Mouse (Mus musculus): ENCODE data around the gene Fhit. TPM values are rescaled to one million over a fixed set of nuclear protein-coding genes. Genes with fewer than 3 reads are reported as not detected.

The Fhit gene
- polyA plus RNA-seq, 1 experiment from 2014 or later: 12.6 TPM

DNA sequence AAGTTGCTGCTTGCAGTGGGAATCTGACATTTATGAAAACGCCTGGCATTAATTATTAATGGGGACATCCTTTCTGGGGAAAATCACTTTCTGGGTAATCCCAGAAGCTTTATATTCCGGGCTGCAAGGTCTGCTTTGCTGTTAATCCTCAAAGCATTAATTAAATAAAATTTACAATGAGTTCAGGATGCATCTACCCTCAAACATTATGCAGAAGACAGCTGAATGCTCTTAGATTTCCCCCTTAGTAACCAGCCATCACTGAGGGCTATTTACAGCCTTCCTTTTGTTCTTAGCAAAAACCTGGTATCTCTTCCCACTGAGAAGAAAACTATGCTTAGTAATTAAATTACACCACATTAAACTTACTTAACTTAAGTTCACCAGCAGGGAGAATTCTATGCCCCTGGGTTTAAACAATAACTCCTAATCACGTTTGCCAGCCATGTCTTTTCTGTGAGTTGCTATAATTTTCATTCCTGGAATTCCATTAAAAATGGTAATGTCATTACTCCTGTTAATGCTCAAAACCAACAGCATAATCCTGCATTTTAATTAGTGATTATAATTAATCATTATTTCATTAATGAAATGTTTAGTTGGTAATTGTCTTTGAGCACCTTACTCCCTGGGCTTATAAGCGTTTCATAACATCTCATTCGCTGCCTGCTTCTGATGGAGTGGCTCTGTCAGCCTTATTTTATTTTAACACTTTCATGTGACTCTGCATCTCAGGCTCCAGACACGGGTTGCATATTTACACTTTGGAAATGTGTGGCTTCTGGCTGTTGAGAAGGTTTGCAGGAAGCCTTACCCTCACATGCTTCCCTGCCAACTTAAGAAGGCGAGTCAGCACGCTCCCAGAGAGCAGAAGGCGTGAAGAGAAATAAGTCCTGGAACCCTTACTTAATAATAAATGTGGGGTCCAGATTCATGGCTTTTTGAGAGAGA lies 1517.3 kb downstream of the Fhit start:
- peaks cover 21% of the 10 kb centered on the region for H3K4me1 ChIP-seq (replicated peaks; ENCODE audit: control insufficient read depth, insufficient read depth, low read length)
- no peaks in the 10 kb centered on the region for H3K27me3 ChIP-seq (ENCODE audit: control insufficient read depth, insufficient read depth, low read length)
- no peak overlapping the region for H3K27ac ChIP-seq
- H3K9ac ChIP-seq: no peak overlapping the region
- WGBS: 29% methylated on average over 9 of the region's 9 CpGs
- no peaks in the 10 kb centered on the region for H3K9me3 ChIP-seq (ENCODE audit: control insufficient read depth, low read length)
- DNase-seq (ENCODE audit: low spot score) (no peak), ATAC-seq (ENCODE audit: low FRiP score) (peak; percentile 60; the same call in 1 of the 2 replicates)
- no peaks in the 10 kb centered on the region for H3K36me3 ChIP-seq (replicated peaks; ENCODE audit: control insufficient read depth, insufficient read depth)
- no peak overlapping the region for H3K4me3 ChIP-seq (replicated peaks; ENCODE audit: low read length)
- H3K4me2 ChIP-seq (replicated peaks): no peak overlapping the region

DNA sequence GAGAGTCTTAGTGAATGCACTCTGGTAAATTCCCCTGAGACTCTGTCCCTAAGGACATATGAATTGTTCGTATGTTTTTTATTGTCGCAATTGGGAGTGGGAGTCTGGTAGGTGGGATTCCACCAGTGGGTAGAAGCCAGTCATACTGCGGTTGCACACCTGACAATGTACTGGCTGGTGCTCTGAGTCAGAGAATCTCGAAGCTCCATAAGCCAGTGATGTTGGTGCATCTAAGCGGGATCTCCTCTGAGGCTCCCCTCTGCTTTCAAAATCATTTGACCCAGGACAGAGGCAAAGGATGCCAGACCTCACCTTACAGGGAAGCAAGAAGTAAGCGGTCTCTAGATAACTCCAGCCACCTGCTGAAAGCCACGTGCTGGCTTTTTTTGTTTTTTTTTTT lies 1518.1 kb downstream of the Fhit start:
- no peak for DNase-seq (ENCODE audit: low spot score)
- Histone ChIP-seq H3K27ac (no peak overlapping the region), H3K27me3 (ENCODE audit: control insufficient read depth, insufficient read depth, low read length) (no peaks in the 10 kb centered on the region), H3K4me3 (replicated peaks; ENCODE audit: low read length) (no peak overlapping the region), H3K36me3 (replicated peaks; ENCODE audit: control insufficient read depth, insufficient read depth) (no peaks in the 10 kb centered on the region), H3K4me2 (replicated peaks) (no peak overlapping the region), H3K4me1 (replicated peaks; ENCODE audit: control insufficient read depth, insufficient read depth, low read length) (peaks cover 21% of the 10 kb centered on the region), H3K9me3 (ENCODE audit: control insufficient read depth, low read length) (no peaks in the 10 kb centered on the region), H3K9ac (no peak overlapping the region)
- ATAC-seq (ENCODE audit: low FRiP score): no peak; the same call in 1 of the 2 replicates
- 48% methylated on average over 7 of the region's 7 CpGs for WGBS

DNA sequence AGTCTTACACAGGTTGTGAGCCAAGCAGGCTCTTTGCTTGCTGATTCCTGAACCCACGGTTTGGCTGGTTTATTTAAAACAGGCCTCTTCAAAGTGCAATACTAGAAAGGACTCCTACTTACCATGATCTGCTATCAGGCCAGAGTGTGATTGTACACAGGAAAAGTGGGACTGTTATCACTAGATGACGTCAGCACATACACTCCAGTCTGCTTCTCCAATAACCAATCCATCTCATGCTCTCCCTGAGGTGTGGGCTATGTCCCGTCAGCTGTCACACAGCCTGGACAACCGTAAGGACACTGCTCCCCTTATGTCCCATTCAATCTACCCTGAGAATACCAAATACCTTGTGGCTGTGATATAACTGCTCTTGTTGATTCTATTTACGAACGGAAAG lies 1519.2 kb downstream of the Fhit start:
- DNase-seq (ENCODE audit: low spot score): no peak
- WGBS: 65% methylated on average over 6 of the region's 6 CpGs
- peaks cover 21% of the 10 kb centered on the region for H3K4me1 ChIP-seq (replicated peaks; ENCODE audit: control insufficient read depth, insufficient read depth, low read length)
- H3K4me2 ChIP-seq (replicated peaks): no peak overlapping the region
- no peak for ATAC-seq (ENCODE audit: low FRiP score)
- H3K9me3 ChIP-seq (ENCODE audit: control insufficient read depth, low read length): no peaks in the 10 kb centered on the region
- no peak overlapping the region for H3K9ac ChIP-seq
- no peaks in the 10 kb centered on the region for H3K36me3 ChIP-seq (replicated peaks; ENCODE audit: control insufficient read depth, insufficient read depth)
- H3K4me3 ChIP-seq (replicated peaks; ENCODE audit: low read length): no peak overlapping the region
- no peaks in the 10 kb centered on the region for H3K27me3 ChIP-seq (ENCODE audit: control insufficient read depth, insufficient read depth, low read length)
- no peak overlapping the region for H3K27ac ChIP-seq

- H3K36me3 ChIP-seq (replicated peaks; ENCODE audit: control insufficient read depth, insufficient read depth): no peaks in the 10 kb centered on the region
- H3K9me3 ChIP-seq (ENCODE audit: control insufficient read depth, low read length): no peaks in the 10 kb centered on the region
- no peak overlapping the region for H3K4me2 ChIP-seq (replicated peaks)
- no peaks in the 10 kb centered on the region for H3K27me3 ChIP-seq (ENCODE audit: control insufficient read depth, insufficient read depth, low read length)
- H3K9ac ChIP-seq: no peak overlapping the region
- H3K27ac ChIP-seq: no peak overlapping the region
- no peak for DNase-seq (ENCODE audit: low spot score)
- H3K4me1 ChIP-seq (replicated peaks; ENCODE audit: control insufficient read depth, insufficient read depth, low read length): peaks cover 21% of the 10 kb centered on the region
- H3K4me3 ChIP-seq (replicated peaks; ENCODE audit: low read length): no peak overlapping the region
- 15% methylated on average over 3 of the region's 3 CpGs for WGBS
- no peak for ATAC-seq (ENCODE audit: low FRiP score)
Measured at GRCm38 (mm10) chr14:9642068-9642467, 1519.8 kb downstream of the Fhit start.

GRCm38 (mm10) chr14:9634247-9634991 lies 1527.4 kb downstream of the Fhit start:
- Histone ChIP-seq H3K27me3 (ENCODE audit: control insufficient read depth, insufficient read depth, low read length) (no peaks in the 10 kb centered on the region), H3K4me1 (replicated peaks; ENCODE audit: control insufficient read depth, insufficient read depth, low read length) (no peaks in the 10 kb centered on the region), H3K9ac (no peak overlapping the region), H3K36me3 (replicated peaks; ENCODE audit: control insufficient read depth, insufficient read depth) (no peaks in the 10 kb centered on the region), H3K27ac (no peak overlapping the region), H3K9me3 (ENCODE audit: control insufficient read depth, low read length) (no peaks in the 10 kb centered on the region), H3K4me3 (replicated peaks; ENCODE audit: low read length) (no peak overlapping the region), H3K4me2 (replicated peaks) (no peak overlapping the region)
- no peak for DNase-seq (ENCODE audit: low spot score)
- ATAC-seq (ENCODE audit: low FRiP score): peak; percentile 31; the same call in 1 of the 2 replicates
- 57% methylated on average over 1 of the region's 1 CpGs for WGBS

- Histone ChIP-seq H3K9me3 (ENCODE audit: control insufficient read depth, low read length) (no peaks in the 10 kb centered on the region), H3K27me3 (ENCODE audit: control insufficient read depth, insufficient read depth, low read length) (no peaks in the 10 kb centered on the region), H3K36me3 (replicated peaks; ENCODE audit: control insufficient read depth, insufficient read depth) (no peaks in the 10 kb centered on the region), H3K4me1 (replicated peaks; ENCODE audit: control insufficient read depth, insufficient read depth, low read length) (no peaks in the 10 kb centered on the region), H3K4me3 (replicated peaks; ENCODE audit: low read length) (no peak overlapping the region), H3K27ac (no peak overlapping the region), H3K9ac (no peak overlapping the region), H3K4me2 (replicated peaks) (no peak overlapping the region)
- DNase-seq (ENCODE audit: low spot score) (no peak), ATAC-seq (ENCODE audit: low FRiP score) (no peak)
- 8% methylated on average over 3 of the region's 3 CpGs for WGBS
Measured at GRCm38 (mm10) chr14:9632537-9632936, 1529.3 kb downstream of the Fhit start.

DNA sequence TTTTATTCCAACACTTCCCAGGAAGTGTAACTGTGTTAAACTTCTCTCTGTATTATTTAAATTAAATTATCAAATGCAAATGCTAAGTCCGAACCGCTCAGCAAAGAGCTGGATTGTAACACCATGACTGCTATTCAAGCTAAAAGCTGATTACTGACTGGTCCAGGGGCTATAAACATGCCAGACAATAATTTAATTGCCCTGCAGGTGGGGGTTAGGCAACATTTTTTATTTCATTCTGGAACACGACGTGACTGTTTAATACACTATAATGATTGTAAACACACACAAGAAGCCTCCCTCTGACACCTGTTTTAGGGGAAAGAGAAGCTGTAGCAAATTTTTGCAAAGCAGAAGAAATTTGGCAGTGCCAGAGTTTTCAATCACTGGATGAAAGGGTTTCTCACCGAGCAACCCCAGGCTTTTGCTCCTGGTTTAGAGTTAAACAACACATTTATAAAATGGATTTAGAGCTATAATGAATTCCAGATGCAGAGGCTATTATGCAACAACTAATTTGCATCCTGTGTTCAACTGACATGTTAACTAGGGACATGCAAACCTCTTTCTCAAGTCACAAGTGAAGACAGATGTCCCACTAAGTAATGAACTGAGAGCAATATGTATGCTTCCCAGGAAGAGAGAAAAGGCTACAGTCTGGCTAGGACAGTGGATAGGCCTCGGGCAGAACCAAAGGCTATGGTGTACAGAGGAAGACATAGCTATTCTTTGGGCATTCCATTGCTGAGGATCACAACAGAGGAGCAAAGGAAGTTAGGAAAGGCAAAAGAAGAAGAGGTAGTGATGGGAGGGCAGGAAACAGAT lies 1538.4 kb downstream of the Fhit start:
- no peak for DNase-seq (ENCODE audit: low spot score)
- no peak overlapping the region for H3K27ac ChIP-seq
- no peaks in the 10 kb centered on the region for H3K27me3 ChIP-seq (ENCODE audit: control insufficient read depth, insufficient read depth, low read length)
- no peak overlapping the region for H3K4me2 ChIP-seq (replicated peaks)
- no peaks in the 10 kb centered on the region for H3K9me3 ChIP-seq (ENCODE audit: control insufficient read depth, low read length)
- 41% methylated on average over 6 of the region's 6 CpGs for WGBS
- 0 out of 2 replicates have a peak, but pooled peaks cover 6% of the 10 kb centered on the region for H3K4me1 ChIP-seq (replicated peaks; ENCODE audit: control insufficient read depth, insufficient read depth, low read length)
- H3K36me3 ChIP-seq (replicated peaks; ENCODE audit: control insufficient read depth, insufficient read depth): no peaks in the 10 kb centered on the region
- no peak for ATAC-seq (ENCODE audit: low FRiP score)
- no peak overlapping the region for H3K9ac ChIP-seq
- no peak overlapping the region for H3K4me3 ChIP-seq (replicated peaks; ENCODE audit: low read length)

DNA sequence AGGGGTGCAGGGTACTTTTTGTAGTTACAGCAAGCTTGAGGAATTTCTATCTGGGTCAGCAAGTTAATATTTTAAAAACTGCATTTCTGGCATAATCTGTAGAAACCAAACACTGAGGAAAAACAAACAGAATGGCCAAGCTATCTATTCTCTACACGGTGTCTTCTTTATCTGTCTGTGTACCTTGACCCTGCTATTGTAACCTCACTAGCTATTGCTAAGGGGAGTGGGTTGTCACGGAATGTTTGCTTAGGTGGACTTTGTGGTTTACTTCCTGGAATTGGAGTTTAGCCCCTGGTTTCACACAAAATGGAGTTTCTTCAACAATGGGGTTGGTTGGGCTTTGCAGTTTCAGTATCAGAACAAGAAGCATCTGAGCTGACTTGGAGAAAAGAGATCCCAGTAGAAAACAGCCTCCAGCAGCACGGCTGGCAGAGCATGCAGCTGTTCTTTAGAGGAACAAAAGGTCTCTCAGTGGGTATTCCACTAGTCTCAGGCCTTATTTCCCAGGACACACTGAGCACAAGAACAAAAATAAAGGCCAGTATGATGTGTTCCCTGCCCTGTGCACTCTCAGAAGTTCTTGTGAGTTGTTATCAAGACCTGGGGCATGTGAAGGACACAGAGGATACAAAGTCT lies 1540.8 kb downstream of the Fhit start:
- no peak overlapping the region for H3K27ac ChIP-seq
- 14% methylated on average over 3 of the region's 3 CpGs for WGBS
- H3K27me3 ChIP-seq (ENCODE audit: control insufficient read depth, insufficient read depth, low read length): no peaks in the 10 kb centered on the region
- H3K36me3 ChIP-seq (replicated peaks; ENCODE audit: control insufficient read depth, insufficient read depth): no peaks in the 10 kb centered on the region
- ATAC-seq (ENCODE audit: low FRiP score) (no peak), DNase-seq (ENCODE audit: low spot score) (no peak)
- H3K4me3 ChIP-seq (replicated peaks; ENCODE audit: low read length): no peak overlapping the region
- H3K9ac ChIP-seq: no peak overlapping the region
- no peak overlapping the region for H3K4me2 ChIP-seq (replicated peaks)
- 0 out of 2 replicates have a peak, but pooled peaks cover 6% of the 10 kb centered on the region for H3K4me1 ChIP-seq (replicated peaks; ENCODE audit: control insufficient read depth, insufficient read depth, low read length)
- no peaks in the 10 kb centered on the region for H3K9me3 ChIP-seq (ENCODE audit: control insufficient read depth, low read length)
